Mouse (Mus musculus) left cerebral cortex, adult 9 months (tissue): ENCODE measurements around the gene Ube2l6.
A peak's percentile ranks its signal among the peaks of the same experiment; 100 is the strongest.
"Not testable (repeated sequence)": the region's sequence is repeated elsewhere in the genome, so short reads cannot be mapped to it uniquely, and the experiment has no call there.

Source experiments
- DNase-seq, 2 experiments: peaks; one replicate each; pipeline ENCODE4 v3.0.0; 2022; ENCODE audit warnings: low spot score in 2 of 2

Gene Ube2l6

DNA sequence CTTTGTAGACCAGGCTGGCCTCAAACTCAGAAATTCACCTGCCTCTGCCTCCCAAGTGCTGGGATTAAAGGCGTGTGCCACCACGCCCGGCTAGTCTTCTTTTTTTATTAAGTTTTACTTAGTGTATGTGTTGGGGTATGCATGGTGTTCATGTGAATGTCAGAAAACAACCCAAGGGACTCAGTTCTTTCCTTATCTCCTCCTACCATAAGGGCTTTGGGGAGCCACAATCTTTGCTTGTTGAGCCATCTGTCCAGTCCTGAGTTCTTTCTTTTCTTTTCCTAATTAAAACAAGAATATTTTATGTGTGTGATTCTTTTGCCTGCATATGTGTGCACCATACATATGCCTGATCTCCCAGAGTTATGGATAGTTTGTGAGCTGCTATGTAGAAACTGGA lies 5.5 kb upstream of the Ube2l6 start:
- no peak for DNase-seq

GRCm38 (mm10) chr2:84793871-84794270 lies 4.8 kb upstream of the Ube2l6 start:
- DNase-seq = no peak

- peak; percentile 58 to 92 for DNase-seq
Measured at GRCm38 (mm10) chr2:84797833-84798492, 665 bp upstream of the Ube2l6 start.

DNA sequence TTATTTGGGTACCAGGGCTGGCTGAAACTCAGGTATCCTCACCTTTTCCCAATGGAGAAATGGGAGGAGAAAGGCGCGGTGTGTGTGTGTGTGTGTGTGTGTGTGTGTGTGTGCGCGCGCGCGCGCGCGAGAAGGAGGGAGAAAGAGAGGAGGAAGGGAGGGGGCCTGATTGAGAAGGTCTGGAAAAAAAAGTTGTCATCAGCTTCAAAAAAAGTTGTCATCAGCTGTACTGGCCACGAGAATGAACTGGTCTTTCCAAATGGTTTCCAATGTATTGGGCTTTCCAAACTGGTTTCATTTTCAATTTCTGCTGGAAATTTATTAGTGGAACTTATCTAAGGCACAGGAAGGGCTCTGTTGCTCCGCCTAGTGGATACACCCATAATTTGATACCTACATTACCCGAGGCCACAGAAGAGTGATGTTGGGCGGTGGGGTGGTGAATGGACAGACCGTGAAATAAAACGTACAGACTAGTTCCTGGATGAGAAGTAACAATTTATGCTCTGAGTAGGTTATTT lies 473 bp downstream of the Ube2l6 start:
- DNase-seq = peak in 1 of 2 experiments; percentile 77

DNA sequence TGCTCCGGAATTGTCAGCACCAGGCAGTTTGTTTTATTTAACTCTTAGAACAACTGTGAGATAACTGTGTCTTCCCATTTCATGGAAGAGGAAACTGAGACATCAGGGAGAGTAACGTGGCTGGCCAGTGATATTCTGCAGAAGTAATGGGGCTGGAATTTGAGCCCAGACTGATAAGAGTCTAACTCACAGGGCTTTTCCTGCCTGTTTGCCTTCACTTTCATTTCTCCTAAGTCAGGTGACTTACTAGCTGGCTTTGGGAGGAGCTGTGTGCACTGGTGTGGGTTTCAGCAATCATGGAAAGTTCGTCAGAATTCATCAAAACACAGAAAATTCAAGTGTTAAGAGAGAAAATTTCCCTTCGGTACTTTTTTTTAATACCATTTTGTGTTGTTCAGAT lies 1.7 kb downstream of the Ube2l6 start:
- no peak for DNase-seq

- not testable (repeated sequence) for DNase-seq
Measured at GRCm38 (mm10) chr2:84801223-84801622, 2.6 kb downstream of the Ube2l6 start.

DNA sequence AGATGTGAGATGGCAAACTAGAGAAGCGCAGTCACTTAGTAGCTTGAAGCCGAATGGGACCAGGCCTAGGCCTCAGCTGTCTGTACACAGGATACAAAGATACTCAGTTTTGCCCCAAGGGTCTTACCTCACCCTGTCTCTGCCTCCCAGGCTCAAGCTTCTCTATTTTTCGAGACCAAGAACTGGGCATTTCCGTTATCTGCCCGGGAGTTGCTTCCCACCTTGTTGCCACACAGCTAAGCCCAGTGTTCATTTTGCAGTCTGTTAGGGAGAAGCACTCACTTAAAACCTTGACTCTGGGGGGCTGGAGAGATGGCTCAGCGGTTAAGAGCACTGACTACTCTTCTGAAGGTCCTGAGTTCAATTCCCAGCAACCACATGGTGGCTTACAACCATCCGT lies 5.3 kb downstream of the Ube2l6 start:
- DNase-seq = no peak

- DNase-seq = no peak
Measured at GRCm38 (mm10) chr2:84806546-84806945, 7.9 kb downstream of the Ube2l6 start.

DNA sequence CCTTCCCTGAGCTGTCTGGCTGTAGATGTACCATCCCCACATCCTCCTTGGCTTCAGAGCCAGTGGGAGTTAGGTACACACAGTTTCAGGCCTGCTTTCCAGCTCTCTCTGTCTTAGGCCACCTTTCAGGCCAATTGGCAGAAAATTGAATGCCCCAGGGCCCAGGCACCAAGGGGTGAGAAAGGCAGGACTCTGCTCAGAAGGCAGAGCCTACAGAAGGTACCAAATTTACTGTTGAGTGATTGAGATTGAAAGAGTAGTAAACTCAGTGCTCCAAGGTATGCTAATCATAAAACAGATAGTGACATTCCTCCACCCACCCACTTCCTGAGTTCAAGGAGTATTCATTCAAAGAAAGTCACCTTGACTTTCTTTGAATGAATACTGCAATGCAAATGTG lies 10.7 kb downstream of the Ube2l6 start:
- DNase-seq = no peak

GRCm38 (mm10) chr2:84810526-84810885 lies 11.9 kb downstream of the Ube2l6 start:
- DNase-seq = no peak

DNA sequence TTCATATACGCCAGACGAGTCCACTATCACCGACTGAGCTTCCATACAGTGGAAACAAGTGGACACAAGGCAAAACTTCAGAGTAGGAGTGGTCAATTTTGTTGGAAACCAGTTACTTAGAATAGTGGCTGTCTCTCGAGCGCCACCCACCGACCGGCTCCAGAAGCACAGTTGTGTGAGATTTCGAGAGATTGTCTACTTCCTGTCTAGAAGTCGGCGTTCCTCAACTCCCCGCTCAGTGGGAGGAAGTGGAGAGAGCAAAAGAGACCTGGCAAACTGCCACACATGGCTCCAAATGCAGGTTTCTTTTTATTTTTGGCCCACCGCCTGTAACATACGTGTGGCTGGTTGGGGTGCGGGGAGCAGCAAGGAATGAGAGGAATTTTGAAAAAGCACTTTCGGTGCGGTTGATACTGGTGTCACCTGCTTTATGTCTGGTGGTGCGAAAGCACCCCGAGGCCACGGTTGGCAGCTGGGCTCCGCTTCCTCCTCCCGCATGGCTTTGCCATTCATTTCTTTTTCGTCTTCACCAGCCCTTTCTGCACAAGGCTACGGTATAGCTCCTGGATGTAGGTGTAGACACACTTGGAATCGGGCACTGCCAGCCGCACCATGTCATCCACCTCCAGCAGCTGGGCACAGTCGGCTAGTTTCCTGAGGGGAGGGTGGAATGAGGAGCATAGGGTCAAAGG lies 12.4 kb downstream of the Ube2l6 start:
- DNase-seq = peak; percentile 70 to 94

- DNase-seq = no peak
Measured at GRCm38 (mm10) chr2:84811880-84812279, 13.3 kb downstream of the Ube2l6 start.

DNA sequence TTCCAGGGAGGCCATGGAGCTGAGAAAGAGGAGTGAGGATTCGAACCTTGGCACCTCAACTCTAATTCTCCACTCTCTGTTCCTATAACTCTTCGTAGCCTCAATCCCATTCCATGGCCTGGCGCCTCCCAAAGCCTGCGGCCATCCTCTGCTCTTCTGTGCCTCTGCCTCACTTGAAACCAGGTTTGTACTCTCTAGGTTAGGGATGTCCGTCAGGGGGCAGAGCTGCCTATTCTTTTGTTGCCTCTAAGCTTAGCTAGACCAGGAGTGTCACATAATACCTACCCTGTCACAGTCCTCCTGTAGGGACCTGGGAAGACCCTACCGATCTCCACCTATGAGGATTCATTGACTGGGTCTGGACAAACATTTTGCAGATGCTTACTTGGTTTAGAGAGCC lies 14.0 kb downstream of the Ube2l6 start:
- DNase-seq = no peak

DNA sequence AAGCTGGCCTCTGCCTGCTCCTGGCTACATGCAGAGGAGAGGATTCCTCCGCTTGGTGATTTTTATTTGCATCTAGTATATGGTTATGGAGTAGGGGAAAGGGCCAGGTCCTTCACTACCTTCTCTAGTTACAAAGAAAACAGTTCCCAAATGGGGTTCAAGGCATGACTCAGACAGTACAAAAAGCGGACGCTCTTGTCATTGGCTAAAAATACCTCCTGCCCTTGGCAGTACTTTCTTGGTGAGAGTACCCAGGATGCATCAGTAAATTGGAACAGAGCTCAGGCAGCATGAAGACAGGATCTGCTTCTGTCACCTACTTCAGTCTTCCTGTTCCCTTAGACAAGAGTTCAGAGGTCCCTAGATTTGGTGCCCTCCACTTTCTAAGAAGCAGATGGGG lies 21.2 kb downstream of the Ube2l6 start:
- peak in 1 of 2 experiments; percentile 52 for DNase-seq

DNA sequence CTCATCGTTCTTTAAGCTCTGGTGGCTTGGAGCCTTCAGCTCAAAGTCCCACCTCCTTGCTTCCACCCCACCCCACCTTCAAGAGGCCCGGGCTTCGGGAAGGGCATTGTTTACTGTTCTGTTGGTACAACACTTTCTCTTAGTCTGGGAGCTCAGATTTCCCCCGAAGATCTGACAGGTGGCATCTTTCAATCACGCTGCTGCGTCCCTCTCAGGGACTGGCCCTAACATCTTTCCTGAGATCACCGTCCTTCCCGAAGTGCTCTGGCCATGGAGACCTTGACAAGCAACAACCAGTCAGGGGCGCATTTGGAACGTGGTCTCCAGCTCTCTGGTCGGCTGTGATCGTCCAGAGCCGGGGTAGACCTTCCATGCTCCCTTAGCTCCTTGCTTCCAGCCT lies 23.9 kb downstream of the Ube2l6 start, which contains the start of gene Smtnl1:
Gene Smtnl1 (minus strand): TSS at position 101 of the 400 bp plus-strand sequence.
- DNase-seq = no peak

- DNase-seq = no peak
Measured at GRCm38 (mm10) chr2:84823237-84823636, 24.6 kb downstream of the Ube2l6 start.

- DNase-seq = peak; percentile 88 to 93
Measured at GRCm38 (mm10) chr2:84826488-84827282, 28.1 kb downstream of the Ube2l6 start, which contains the start of gene Timm10. Timm10 (plus strand) TSS chr2:84826997.

GRCm38 (mm10) chr2:84827283-84827920 lies 28.8 kb downstream of the Ube2l6 start:
- DNase-seq = no peak

DNA sequence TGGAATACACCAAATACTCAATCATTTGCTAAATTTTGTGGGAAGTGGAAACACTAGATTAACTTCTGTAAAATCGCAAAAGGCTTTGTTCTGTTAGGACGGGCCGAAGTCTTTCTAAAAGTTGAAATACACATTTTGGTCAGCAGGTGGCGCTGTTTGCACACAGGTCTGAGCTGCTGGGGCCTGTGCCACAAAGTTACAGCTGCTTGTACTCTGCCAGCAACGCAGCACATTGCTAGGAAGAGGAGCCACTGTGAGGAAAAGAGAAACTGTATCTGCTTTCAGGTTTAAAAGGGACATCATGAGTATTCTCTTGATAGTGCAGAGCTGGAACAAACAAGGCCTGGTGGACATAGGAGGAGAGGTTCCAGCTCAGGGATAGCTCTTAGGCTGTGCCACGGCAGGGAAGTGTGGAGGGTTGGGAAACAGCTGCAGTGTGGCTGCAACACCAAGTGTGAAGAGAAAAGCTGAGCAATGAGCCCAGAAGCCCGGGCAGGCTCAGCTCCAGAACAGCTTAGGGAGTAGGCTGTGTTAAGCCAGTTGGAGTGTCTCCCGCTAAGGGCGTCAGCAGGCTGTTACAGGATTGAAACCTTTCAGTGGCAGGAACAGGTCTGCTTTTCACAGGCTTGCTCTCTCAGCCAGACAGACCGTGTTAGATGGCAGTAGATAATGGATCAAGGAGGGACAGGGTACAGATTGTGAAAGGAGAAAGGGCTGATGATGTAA lies 33.2 kb downstream of the Ube2l6 start:
- peak; percentile 72 to 92 for DNase-seq

DNA sequence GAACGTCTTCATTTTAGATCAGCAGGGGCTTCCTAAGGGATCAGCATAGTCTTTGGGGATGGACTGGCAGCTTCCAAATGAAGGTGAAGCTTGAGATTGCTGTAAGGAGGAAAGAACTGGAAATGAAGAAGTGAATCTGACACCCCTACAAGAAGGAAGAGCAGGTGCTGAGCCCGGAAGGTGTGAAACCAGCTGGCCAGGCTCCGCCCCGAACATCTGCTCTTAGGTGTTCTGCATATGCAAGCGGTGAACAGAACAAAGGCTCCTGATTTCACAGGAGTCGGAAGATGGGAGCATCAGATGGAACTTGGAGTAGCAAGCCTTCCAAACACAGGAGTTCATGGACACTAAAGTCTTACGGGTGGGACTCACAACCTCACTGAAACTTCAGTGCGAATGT lies 38.5 kb downstream of the Ube2l6 start:
- DNase-seq = no peak
